Mouse (Mus musculus) embryonic fibroblast, embryonic 13.5 days (primary cell): ENCODE results near the gene Ttc23.

ENCODE experiments used
- CTCF ChIP-seq: IDR thresholded peaks from 2 replicates; pipeline ENCODE4 v1.5.1; 2011; ENCODE audit warnings: mild to moderate bottlenecking, control low read depth, low read length, moderate library complexity, borderline replicate concordance; ENCODE audit not compliant: insufficient read depth
- POLR2A ChIP-seq: IDR thresholded peaks from 2 replicates; pipeline ENCODE4 v1.6.1; 2011; ENCODE audit warnings: low read depth, mild to moderate bottlenecking, control low read depth, low read length, moderate library complexity

- TF ChIP-seq POLR2A (no peak), CTCF (no peak)
These were observed 125.0 kb downstream of the Ttc23 start for GRCm38 (mm10) chr7:67772231-67772630.
